Mouse (Mus musculus): ENCODE results near the gene Tle3. TPM values are rescaled to one million over a fixed set of nuclear protein-coding genes. Genes with fewer than 3 reads are reported as not detected.
A peak's percentile ranks its signal among the peaks of the same experiment; 100 is the strongest.

Tle3 gene
- polyA plus RNA-seq, 1 experiment from 2014 or later, result 22.4 TPM

GRCm38 (mm10) chr9:61387797-61388196, 15.6 kb downstream of the Tle3 start:
- Histone ChIP-seq H3K4me3 (replicated peaks; ENCODE audit: low read length) (no peak overlapping the region), H3K27me3 (ENCODE audit: control insufficient read depth, insufficient read depth, low read length) (no peaks in the 10 kb centered on the region), H3K27ac (no peak overlapping the region), H3K9ac (no peak overlapping the region), H3K4me2 (replicated peaks) (no peak overlapping the region), H3K36me3 (replicated peaks; ENCODE audit: control insufficient read depth, insufficient read depth) (peaks cover 10% of the 10 kb centered on the region; the same call in 1 of the 2 replicates), H3K9me3 (ENCODE audit: control insufficient read depth, low read length) (no peaks in the 10 kb centered on the region), H3K4me1 (replicated peaks; ENCODE audit: control insufficient read depth, insufficient read depth, low read length) (peaks cover 82% of the 10 kb centered on the region)
- ATAC-seq (ENCODE audit: low FRiP score), result no peak
- no peak for DNase-seq (ENCODE audit: low spot score)
- WGBS, result 66% methylated on average over 5 of the region's 5 CpGs

DNA sequence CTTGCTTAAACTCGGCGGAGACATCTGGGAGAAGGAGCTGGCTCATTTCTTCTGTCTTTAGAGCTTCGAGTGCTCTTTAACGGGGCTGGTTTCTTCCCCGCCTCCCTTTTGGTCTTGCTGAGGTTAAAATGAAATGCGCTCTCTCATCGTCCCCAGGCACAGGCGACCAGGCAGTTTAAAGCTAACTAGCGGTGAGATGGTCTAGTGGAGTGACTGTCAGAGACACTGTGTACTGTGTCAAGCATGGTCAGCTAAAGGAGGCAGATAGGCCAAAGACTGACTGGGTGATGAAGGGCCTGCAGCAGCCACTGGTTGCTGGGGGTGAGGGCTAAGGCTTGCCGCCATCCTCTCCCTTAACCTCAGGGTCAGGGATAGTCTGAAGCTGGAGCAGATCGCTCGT, 16.0 kb downstream of the Tle3 start:
- Histone ChIP-seq H3K27me3 (ENCODE audit: control insufficient read depth, insufficient read depth, low read length) (no peaks in the 10 kb centered on the region), H3K9me3 (ENCODE audit: control insufficient read depth, low read length) (no peaks in the 10 kb centered on the region), H3K36me3 (replicated peaks; ENCODE audit: control insufficient read depth, insufficient read depth) (peaks cover 11% of the 10 kb centered on the region), H3K4me1 (replicated peaks; ENCODE audit: control insufficient read depth, insufficient read depth, low read length) (peaks cover 79% of the 10 kb centered on the region), H3K9ac (no peak overlapping the region), H3K4me2 (replicated peaks) (no peak overlapping the region), H3K4me3 (replicated peaks; ENCODE audit: low read length) (no peak overlapping the region), H3K27ac (no peak overlapping the region)
- 50% methylated on average over 12 of the region's 12 CpGs for WGBS
- DNase-seq (ENCODE audit: low spot score), result no peak
- no peak for ATAC-seq (ENCODE audit: low FRiP score)

DNA sequence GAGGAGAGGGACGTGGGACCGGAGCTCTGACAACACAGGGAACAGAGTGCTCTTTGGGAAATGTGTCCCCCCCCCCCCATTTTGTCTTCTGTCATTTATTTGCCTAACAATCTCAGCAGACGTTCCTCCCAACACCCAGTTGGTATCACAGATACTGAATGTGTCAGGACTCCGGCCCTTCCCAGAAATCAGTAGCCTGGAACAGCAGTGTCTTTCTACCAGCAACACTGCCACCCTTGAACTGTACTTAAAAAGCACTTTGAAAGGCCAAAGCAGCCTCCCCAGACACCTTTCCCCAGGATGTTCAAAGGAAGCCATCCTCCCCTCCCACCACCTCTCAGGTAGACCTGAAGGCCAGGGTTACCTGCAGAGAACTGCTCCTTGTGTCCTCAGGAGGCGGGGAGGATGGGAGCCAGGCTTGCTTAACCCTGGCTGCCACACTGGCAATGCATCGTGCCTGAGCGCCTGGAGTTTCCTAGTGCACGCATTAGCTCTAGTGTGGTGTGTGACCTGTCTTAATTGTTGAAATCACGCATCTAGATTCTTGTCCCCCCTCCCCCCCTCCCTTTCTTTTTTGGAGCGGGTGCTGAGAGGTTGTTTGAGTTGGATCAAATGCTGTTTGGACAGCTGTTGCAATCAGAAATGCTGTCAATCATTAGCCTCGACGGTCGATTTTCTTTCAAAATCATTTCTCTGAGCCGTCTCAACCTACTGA, 16.7 kb downstream of the Tle3 start:
- Histone ChIP-seq H3K27ac (no peak overlapping the region), H3K27me3 (ENCODE audit: control insufficient read depth, insufficient read depth, low read length) (no peaks in the 10 kb centered on the region), H3K4me2 (replicated peaks) (no peak overlapping the region), H3K4me1 (replicated peaks; ENCODE audit: control insufficient read depth, insufficient read depth, low read length) (peaks cover 73% of the 10 kb centered on the region), H3K9me3 (ENCODE audit: control insufficient read depth, low read length) (no peaks in the 10 kb centered on the region), H3K9ac (no peak overlapping the region), H3K36me3 (replicated peaks; ENCODE audit: control insufficient read depth, insufficient read depth) (peaks cover 18% of the 10 kb centered on the region), H3K4me3 (replicated peaks; ENCODE audit: low read length) (no peak overlapping the region)
- DNase-seq (ENCODE audit: low spot score), result no peak
- WGBS, result 52% methylated on average over 14 of the region's 14 CpGs
- ATAC-seq (ENCODE audit: low FRiP score), result no peak

- Histone ChIP-seq H3K4me1 (replicated peaks; ENCODE audit: control insufficient read depth, insufficient read depth, low read length) (peaks cover 68% of the 10 kb centered on the region), H3K4me2 (replicated peaks) (no peak overlapping the region), H3K36me3 (replicated peaks; ENCODE audit: control insufficient read depth, insufficient read depth) (peaks cover 23% of the 10 kb centered on the region), H3K27me3 (ENCODE audit: control insufficient read depth, insufficient read depth, low read length) (no peaks in the 10 kb centered on the region), H3K4me3 (replicated peaks; ENCODE audit: low read length) (no peak overlapping the region), H3K27ac (no peak overlapping the region), H3K9ac (no peak overlapping the region), H3K9me3 (ENCODE audit: control insufficient read depth, low read length) (no peaks in the 10 kb centered on the region)
- WGBS, result 84% methylated on average over 7 of the region's 7 CpGs
- no peak for DNase-seq (ENCODE audit: low spot score)
- ATAC-seq (ENCODE audit: low FRiP score), result no peak
Observed at GRCm38 (mm10) chr9:61389404-61389701, 17.2 kb downstream of the Tle3 start.

DNA sequence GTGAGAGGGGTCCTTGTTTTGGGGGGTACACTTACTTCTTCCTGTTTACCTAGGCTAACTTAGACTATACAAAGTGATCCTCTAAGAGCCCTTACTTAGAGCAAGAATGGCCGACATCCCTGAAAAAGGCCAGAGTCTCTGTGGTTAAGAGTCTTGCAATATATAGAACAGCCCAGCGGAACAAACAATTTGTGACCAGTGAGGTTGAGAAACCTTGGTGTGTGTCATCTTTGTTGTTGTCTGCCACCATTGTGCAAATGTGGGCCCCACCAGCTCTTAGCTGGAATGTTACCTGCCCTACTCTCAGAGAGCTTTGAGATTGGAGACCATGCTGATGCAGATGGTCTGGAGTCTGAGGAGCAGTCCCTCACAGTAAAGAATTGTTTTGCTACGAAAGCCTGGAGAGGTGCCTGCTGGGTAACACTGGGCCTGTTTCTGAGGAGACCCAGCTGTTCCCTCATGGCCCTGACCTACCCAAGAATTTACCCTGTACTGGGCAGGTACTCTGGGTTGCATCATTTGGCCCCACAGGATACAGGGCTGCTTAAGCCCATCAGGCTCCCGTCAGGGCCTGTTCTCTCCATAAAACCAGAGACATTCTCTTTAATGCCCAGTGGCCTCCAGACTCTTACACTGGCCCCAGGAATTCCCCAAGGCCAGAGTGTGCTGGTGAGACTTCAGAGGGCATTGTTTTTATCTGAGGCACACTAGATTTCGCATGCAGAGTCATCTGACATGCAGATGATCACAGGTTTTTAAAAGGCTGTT, 19.6 kb downstream of the Tle3 start:
- Histone ChIP-seq H3K9ac (peak overlapping the region; percentile 12; the same call in 1 of the 2 replicates), H3K4me2 (replicated peaks) (no peak overlapping the region), H3K9me3 (ENCODE audit: control insufficient read depth, low read length) (no peaks in the 10 kb centered on the region), H3K27ac (no peak overlapping the region), H3K4me1 (replicated peaks; ENCODE audit: control insufficient read depth, insufficient read depth, low read length) (peaks cover 53% of the 10 kb centered on the region), H3K4me3 (replicated peaks; ENCODE audit: low read length) (no peak overlapping the region), H3K36me3 (replicated peaks; ENCODE audit: control insufficient read depth, insufficient read depth) (peaks cover 39% of the 10 kb centered on the region), H3K27me3 (ENCODE audit: control insufficient read depth, insufficient read depth, low read length) (no peaks in the 10 kb centered on the region)
- DNase-seq (ENCODE audit: low spot score) (no peak), ATAC-seq (ENCODE audit: low FRiP score) (no peak)
- 55% methylated on average over 5 of the region's 5 CpGs for WGBS

DNA sequence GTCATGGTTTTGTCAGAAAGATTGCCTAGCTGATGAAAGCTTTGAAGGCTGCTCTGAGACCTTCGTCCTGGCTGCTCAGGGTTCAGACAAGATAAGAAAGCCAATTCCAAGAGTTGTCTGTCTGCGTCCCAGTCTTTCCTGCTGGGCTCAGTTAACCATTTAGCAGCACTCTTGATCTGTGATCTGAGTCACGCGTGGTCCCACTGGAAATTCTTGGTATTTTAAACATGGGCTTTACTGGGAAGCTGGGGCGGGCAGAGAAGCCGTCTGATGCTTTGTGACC, 20.1 kb downstream of the Tle3 start:
- Histone ChIP-seq H3K9me3 (ENCODE audit: control insufficient read depth, low read length) (no peaks in the 10 kb centered on the region), H3K4me2 (replicated peaks) (no peak overlapping the region), H3K27me3 (ENCODE audit: control insufficient read depth, insufficient read depth, low read length) (no peaks in the 10 kb centered on the region), H3K36me3 (replicated peaks; ENCODE audit: control insufficient read depth, insufficient read depth) (peaks cover 37% of the 10 kb centered on the region), H3K9ac (0 out of 2 replicates have a peak overlapping the region, but pooled peaks have one; percentile 12), H3K4me3 (replicated peaks; ENCODE audit: low read length) (no peak overlapping the region), H3K4me1 (replicated peaks; ENCODE audit: control insufficient read depth, insufficient read depth, low read length) (peaks cover 52% of the 10 kb centered on the region), H3K27ac (no peak overlapping the region)
- WGBS, result 44% methylated on average over 6 of the region's 6 CpGs
- no peak for ATAC-seq (ENCODE audit: low FRiP score)
- DNase-seq (ENCODE audit: low spot score), result no peak

DNA sequence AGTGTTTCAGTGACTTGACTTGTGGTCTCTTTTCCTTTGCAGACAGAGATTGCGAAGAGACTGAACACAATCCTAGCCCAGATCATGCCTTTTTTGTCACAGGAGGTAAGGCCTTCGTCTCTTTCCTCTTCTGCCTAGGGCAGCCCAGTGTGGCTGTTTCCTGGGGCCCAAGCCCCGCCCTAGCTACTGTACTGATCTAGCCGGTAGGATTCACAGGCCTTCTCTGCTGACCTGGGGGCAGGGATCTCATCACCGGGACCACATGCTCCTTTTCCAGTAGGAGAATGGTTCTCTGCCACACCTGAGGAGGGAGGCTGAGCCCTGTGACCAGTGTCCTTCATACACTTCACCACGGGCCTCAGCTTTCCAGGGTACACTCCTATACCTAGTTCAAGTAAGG, 21.0 kb downstream of the Tle3 start:
- DNase-seq (ENCODE audit: low spot score) (no peak), ATAC-seq (ENCODE audit: low FRiP score) (no peak)
- WGBS, result 86% methylated on average over 6 of the region's 6 CpGs
- H3K9ac ChIP-seq, result no peak overlapping the region
- H3K4me1 ChIP-seq (replicated peaks; ENCODE audit: control insufficient read depth, insufficient read depth, low read length), result peaks cover 52% of the 10 kb centered on the region
- H3K27me3 ChIP-seq (ENCODE audit: control insufficient read depth, insufficient read depth, low read length), result no peaks in the 10 kb centered on the region
- peaks cover 34% of the 10 kb centered on the region for H3K36me3 ChIP-seq (replicated peaks; ENCODE audit: control insufficient read depth, insufficient read depth)
- no peak overlapping the region for H3K4me3 ChIP-seq (replicated peaks; ENCODE audit: low read length)
- no peak overlapping the region for H3K4me2 ChIP-seq (replicated peaks)
- H3K27ac ChIP-seq, result no peak overlapping the region
- H3K9me3 ChIP-seq (ENCODE audit: control insufficient read depth, low read length), result no peaks in the 10 kb centered on the region

- Histone ChIP-seq H3K4me2 (replicated peaks) (no peak overlapping the region), H3K4me1 (replicated peaks; ENCODE audit: control insufficient read depth, insufficient read depth, low read length) (peaks cover 46% of the 10 kb centered on the region), H3K27me3 (ENCODE audit: control insufficient read depth, insufficient read depth, low read length) (no peaks in the 10 kb centered on the region), H3K4me3 (replicated peaks; ENCODE audit: low read length) (no peak overlapping the region), H3K36me3 (replicated peaks; ENCODE audit: control insufficient read depth, insufficient read depth) (peaks cover 41% of the 10 kb centered on the region), H3K9ac (no peak overlapping the region), H3K9me3 (ENCODE audit: control insufficient read depth, low read length) (no peaks in the 10 kb centered on the region), H3K27ac (no peak overlapping the region)
- DNase-seq (ENCODE audit: low spot score), result no peak
- 94% methylated on average over 5 of the region's 5 CpGs for WGBS
- ATAC-seq (ENCODE audit: low FRiP score), result no peak
Observed at GRCm38 (mm10) chr9:61393847-61394246, 21.7 kb downstream of the Tle3 start.

DNA sequence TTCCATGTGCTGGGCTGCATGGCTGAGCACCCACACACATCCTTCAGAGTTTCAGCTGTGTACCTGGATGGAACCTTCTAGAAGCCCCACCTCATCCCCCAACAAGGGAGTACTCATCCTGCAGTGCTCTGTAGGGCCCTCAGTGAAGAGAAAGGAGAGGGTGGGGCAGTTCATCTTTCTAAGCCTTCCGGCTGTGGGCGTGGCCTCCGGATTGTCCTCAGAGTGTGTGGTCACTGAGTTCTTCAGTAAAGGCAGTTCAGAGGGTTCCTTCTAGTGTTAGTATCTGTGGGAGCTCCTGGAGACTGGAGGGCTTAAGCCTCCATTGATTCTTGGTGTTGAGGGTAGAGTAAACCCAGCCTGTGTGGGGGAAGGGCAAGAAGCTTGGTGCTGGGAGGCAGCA, 22.9 kb downstream of the Tle3 start:
- H3K4me2 ChIP-seq (replicated peaks), result no peak overlapping the region
- no peak overlapping the region for H3K27ac ChIP-seq
- DNase-seq (ENCODE audit: low spot score) (no peak), ATAC-seq (ENCODE audit: low FRiP score) (no peak)
- H3K9me3 ChIP-seq (ENCODE audit: control insufficient read depth, low read length), result no peaks in the 10 kb centered on the region
- no peak overlapping the region for H3K9ac ChIP-seq
- H3K4me3 ChIP-seq (replicated peaks; ENCODE audit: low read length), result no peak overlapping the region
- 76% methylated on average over 3 of the region's 3 CpGs for WGBS
- H3K27me3 ChIP-seq (ENCODE audit: control insufficient read depth, insufficient read depth, low read length), result no peaks in the 10 kb centered on the region
- peaks cover 51% of the 10 kb centered on the region for H3K36me3 ChIP-seq (replicated peaks; ENCODE audit: control insufficient read depth, insufficient read depth)
- H3K4me1 ChIP-seq (replicated peaks; ENCODE audit: control insufficient read depth, insufficient read depth, low read length), result peaks cover 42% of the 10 kb centered on the region
